Mouse (Mus musculus): ENCODE data around the gene 1700029I15Rik. TPM values are rescaled to one million over a fixed set of nuclear protein-coding genes. Genes with fewer than 3 reads are reported as not detected.

1700029I15Rik gene
- polyA plus RNA-seq, 1 experiment = 0.91 TPM

GRCm38 (mm10) chr2:92360186-92360823, 22.0 kb upstream of the 1700029I15Rik start:
- TF ChIP-seq REST (IDR thresholded peaks at IDR 0.05; ENCODE audit: insufficient read depth, insufficient read length) = no peak
- no peak for TF ChIP-seq MAX (IDR thresholded peaks at IDR 0.05; ENCODE audit: low read depth)
- H3K27me3 ChIP-seq (ENCODE audit: control insufficient read depth, insufficient read depth, insufficient read length) = no peaks in the 10 kb centered on the region

DNA sequence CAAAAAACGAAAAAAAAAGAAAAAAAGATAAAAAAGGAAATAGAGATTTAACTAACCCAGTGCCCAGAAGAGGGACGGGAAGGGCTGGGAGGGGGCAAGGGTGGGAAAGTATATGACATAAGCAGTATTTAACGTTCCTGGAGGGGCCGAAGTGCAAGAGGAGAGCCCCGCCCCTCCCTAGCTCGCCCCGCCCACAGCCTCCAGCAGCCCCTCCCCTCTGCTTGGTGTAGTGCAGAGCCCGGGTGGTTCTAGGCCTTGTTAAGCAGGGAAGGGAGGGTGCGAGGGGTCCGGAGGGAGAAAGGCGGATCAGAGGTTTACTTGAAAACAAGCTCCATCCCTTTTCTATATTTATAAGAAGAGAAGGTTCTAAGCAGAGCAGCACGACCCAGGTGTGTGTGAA, 21.4 kb upstream of the 1700029I15Rik start:
- H3K79me2 ChIP-seq (ENCODE audit: control insufficient read depth, insufficient read depth) = no peaks in the 10 kb centered on the region
- peaks cover 16% of the 10 kb centered on the region for H3K36me3 ChIP-seq (ENCODE audit: control insufficient read depth, insufficient read depth)
- TF ChIP-seq TCF3 (IDR thresholded peaks at IDR 0.05; ENCODE audit: insufficient read length, low read depth) (no peak), E2F4 (IDR thresholded peaks at IDR 0.05; ENCODE audit: insufficient read depth) (no peak), CEBPB (IDR thresholded peaks at IDR 0.05; ENCODE audit: insufficient read depth, poor library complexity, severe bottlenecking) (no peak), SRF (IDR thresholded peaks at IDR 0.05; ENCODE audit: control insufficient read depth, insufficient read length, low read depth) (no peak), TCF12 (IDR thresholded peaks at IDR 0.05; ENCODE audit: insufficient read depth, poor library complexity, severe bottlenecking) (no peak), USF1 (IDR thresholded peaks at IDR 0.05; ENCODE audit: low read depth) (no peak), REST (IDR thresholded peaks at IDR 0.05; ENCODE audit: insufficient read depth, insufficient read length) (no peak), MYOD1 (IDR thresholded peaks at IDR 0.05; ENCODE audit: control insufficient read depth in 1 of 3, insufficient read length in 2 of 3, low read depth in 2 of 3) (no peak), MAX (IDR thresholded peaks at IDR 0.05; ENCODE audit: low read depth) (no peak), MYOG (IDR thresholded peaks at IDR 0.05; ENCODE audit: control insufficient read depth in 1 of 3, insufficient read depth in 1 of 3, insufficient read length in 2 of 3, low read depth in 2 of 3) (no peak), POLR2AphosphoS2 (IDR thresholded peaks at IDR 0.05; ENCODE audit: insufficient read length, low read depth) (no peak)
- H3K4me3 ChIP-seq = no peak overlapping the region
- no peak overlapping the region for H3ac ChIP-seq (ENCODE audit: control insufficient read depth, insufficient read length)
- no peaks in the 10 kb centered on the region for H3K27me3 ChIP-seq (ENCODE audit: control insufficient read depth, insufficient read depth, insufficient read length)
- H3K4me2 ChIP-seq (ENCODE audit: low read depth) = no peak overlapping the region

More at GRCm38 (mm10) chr2:92360186-92360823, 22.0 kb upstream of the 1700029I15Rik start:
- Histone ChIP-seq H3K4me2 (ENCODE audit: low read depth) (no peak overlapping the region), H3K4me3 (no peak overlapping the region), H3K79me2 (ENCODE audit: control insufficient read depth, insufficient read depth) (no peaks in the 10 kb centered on the region), H3ac (ENCODE audit: control insufficient read depth, insufficient read length) (no peak overlapping the region), H3K36me3 (ENCODE audit: control insufficient read depth, insufficient read depth) (peaks cover 16% of the 10 kb centered on the region)

GRCm38 (mm10) chr2:92361795-92362194, 20.5 kb upstream of the 1700029I15Rik start:
- no peaks in the 10 kb centered on the region for H3K79me2 ChIP-seq (ENCODE audit: control insufficient read depth, insufficient read depth)
- no peak for TF ChIP-seq TCF3 (IDR thresholded peaks at IDR 0.05; ENCODE audit: insufficient read length, low read depth)
- no peak for TF ChIP-seq SRF (IDR thresholded peaks at IDR 0.05; ENCODE audit: control insufficient read depth, insufficient read length, low read depth)
- TF ChIP-seq REST (IDR thresholded peaks at IDR 0.05; ENCODE audit: insufficient read depth, insufficient read length) = no peak
- no peak for TF ChIP-seq TCF12 (IDR thresholded peaks at IDR 0.05; ENCODE audit: insufficient read depth, poor library complexity, severe bottlenecking)
- no peak for TF ChIP-seq E2F4 (IDR thresholded peaks at IDR 0.05; ENCODE audit: insufficient read depth)
- H3K27me3 ChIP-seq (ENCODE audit: control insufficient read depth, insufficient read depth, insufficient read length) = no peaks in the 10 kb centered on the region
- H3K4me3 ChIP-seq = no peak overlapping the region
- H3K4me2 ChIP-seq (ENCODE audit: low read depth) = no peak overlapping the region
- no peak overlapping the region for H3ac ChIP-seq (ENCODE audit: control insufficient read depth, insufficient read length)
- peaks cover 12% of the 10 kb centered on the region for H3K36me3 ChIP-seq (ENCODE audit: control insufficient read depth, insufficient read depth)

- H3K4me3 ChIP-seq = no peak overlapping the region
- H3K79me2 ChIP-seq (ENCODE audit: control insufficient read depth, insufficient read depth) = no peaks in the 10 kb centered on the region
- no peak overlapping the region for H3ac ChIP-seq (ENCODE audit: control insufficient read depth, insufficient read length)
- TF ChIP-seq TCF12 (IDR thresholded peaks at IDR 0.05; ENCODE audit: insufficient read depth, poor library complexity, severe bottlenecking) = no peak
- TF ChIP-seq USF1 (IDR thresholded peaks at IDR 0.05; ENCODE audit: low read depth) = no peak
- TF ChIP-seq TCF3 (IDR thresholded peaks at IDR 0.05; ENCODE audit: insufficient read length, low read depth) = no peak
- no peak for TF ChIP-seq MYOG (IDR thresholded peaks at IDR 0.05; ENCODE audit: control insufficient read depth in 1 of 3, insufficient read depth in 1 of 3, insufficient read length in 2 of 3, low read depth in 2 of 3)
- no peak for TF ChIP-seq E2F4 (IDR thresholded peaks at IDR 0.05; ENCODE audit: insufficient read depth)
- no peak overlapping the region for H3K4me2 ChIP-seq (ENCODE audit: low read depth)
- H3K27me3 ChIP-seq (ENCODE audit: control insufficient read depth, insufficient read depth, insufficient read length) = no peaks in the 10 kb centered on the region
- peaks cover 10% of the 10 kb centered on the region for H3K36me3 ChIP-seq (ENCODE audit: control insufficient read depth, insufficient read depth)
Measured at GRCm38 (mm10) chr2:92362571-92363228, 19.6 kb upstream of the 1700029I15Rik start.

- Histone ChIP-seq H3ac (ENCODE audit: control insufficient read depth, insufficient read length) (no peak overlapping the region), H3K79me2 (ENCODE audit: control insufficient read depth, insufficient read depth) (no peaks in the 10 kb centered on the region), H3K27me3 (ENCODE audit: control insufficient read depth, insufficient read depth, insufficient read length) (no peaks in the 10 kb centered on the region), H3K4me2 (ENCODE audit: low read depth) (no peak overlapping the region), H3K36me3 (ENCODE audit: control insufficient read depth, insufficient read depth) (peaks cover 6% of the 10 kb centered on the region), H3K4me3 (no peak overlapping the region)
- TF ChIP-seq MYOD1 (IDR thresholded peaks at IDR 0.05; ENCODE audit: control insufficient read depth in 1 of 3, insufficient read length in 2 of 3, low read depth in 2 of 3) = no peak
- no peak for TF ChIP-seq POLR2AphosphoS2 (IDR thresholded peaks at IDR 0.05; ENCODE audit: insufficient read length, low read depth)
- TF ChIP-seq E2F4 (IDR thresholded peaks at IDR 0.05; ENCODE audit: insufficient read depth) = no peak
- no peak for TF ChIP-seq USF1 (IDR thresholded peaks at IDR 0.05; ENCODE audit: low read depth)
- no peak for TF ChIP-seq CEBPB (IDR thresholded peaks at IDR 0.05; ENCODE audit: insufficient read depth, poor library complexity, severe bottlenecking)
- no peak for TF ChIP-seq REST (IDR thresholded peaks at IDR 0.05; ENCODE audit: insufficient read depth, insufficient read length)
- TF ChIP-seq TCF12 (IDR thresholded peaks at IDR 0.05; ENCODE audit: insufficient read depth, poor library complexity, severe bottlenecking) = no peak
- TF ChIP-seq MAX (IDR thresholded peaks at IDR 0.05; ENCODE audit: low read depth) = no peak
- no peak for TF ChIP-seq SRF (IDR thresholded peaks at IDR 0.05; ENCODE audit: control insufficient read depth, insufficient read length, low read depth)
- no peak for TF ChIP-seq MYOG (IDR thresholded peaks at IDR 0.05; ENCODE audit: control insufficient read depth in 1 of 3, insufficient read depth in 1 of 3, insufficient read length in 2 of 3, low read depth in 2 of 3)
- no peak for TF ChIP-seq POLR2A (IDR thresholded peaks at IDR 0.05; ENCODE audit: insufficient read length, low read depth)
- no peak for TF ChIP-seq TCF3 (IDR thresholded peaks at IDR 0.05; ENCODE audit: insufficient read length, low read depth)
Measured at GRCm38 (mm10) chr2:92364086-92364485, 18.3 kb upstream of the 1700029I15Rik start.

Measured in myocyte (in vitro differentiated cells).